ENCODE assay signal across 12 mouse cellular contexts in the genomic region with DNA sequence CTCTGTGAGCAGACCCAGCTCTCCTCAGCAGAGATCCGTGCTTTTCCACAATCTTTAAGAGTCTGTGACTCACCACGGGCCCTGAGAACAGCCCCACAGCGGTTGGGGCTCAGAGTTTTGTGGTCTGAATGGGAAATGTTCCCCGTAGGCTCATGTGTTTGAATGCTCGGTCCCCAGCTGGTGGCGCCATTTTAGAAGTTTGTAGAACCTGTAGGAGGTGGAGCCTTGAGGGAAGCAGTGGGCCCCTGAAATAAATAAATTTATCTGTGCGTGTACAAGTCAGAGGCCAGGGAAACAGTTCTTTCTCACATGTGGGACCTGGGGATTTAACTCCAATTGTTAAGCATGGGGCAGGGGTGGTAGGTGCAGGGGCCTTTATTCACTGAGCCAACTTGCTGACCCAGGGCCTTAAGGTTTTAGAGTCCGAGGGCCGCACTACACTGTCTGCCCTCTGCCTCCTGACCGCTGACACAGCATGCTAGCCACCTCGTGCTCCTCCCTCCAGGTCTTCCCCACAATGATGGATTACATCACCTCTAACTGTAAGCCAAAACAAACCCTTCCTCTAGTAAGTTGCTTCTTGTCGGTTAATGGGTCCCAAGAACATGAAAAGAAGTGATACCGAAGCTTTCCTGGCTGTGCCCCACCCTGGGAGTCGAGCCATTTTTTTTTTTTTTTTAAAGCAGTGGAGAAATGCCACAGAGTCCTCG. TPM values are rescaled to one million over a fixed set of nuclear protein-coding genes. Genes with fewer than 3 reads are reported as not detected.
DNase-seq lines count a peak whose midpoint lies in the region; ATAC-seq and TF ChIP-seq lines count a peak whose summit lies in the region.
"Had no signal": no experiment of that assay in that cellular context is flagged by ENCODE, and none has a peak within 500 bp of the region (broad histone marks: within the 10 kb centered on the region; RNA-seq: fewer than 3 reads in every experiment).

No protein-coding gene starts in this region.

- H3K27me3 ChIP-seq in hindbrain, embryonic 10.5 days (ENCODE audit: insufficient read depth, poor library complexity, severe bottlenecking): no peaks in the 10 kb centered on the region
- H3K27me3 ChIP-seq in hindbrain, embryonic 12.5 days: no peaks in the 10 kb centered on the region
- H3K27me3 ChIP-seq in lung, postnatal 0 days (replicated peaks; ENCODE audit: insufficient read depth, low read length): no peaks in the 10 kb centered on the region
- no peaks in the 10 kb centered on the region for H3K27me3 ChIP-seq in liver, postnatal 0 days (ENCODE audit: insufficient read depth, low read length)
- H3K27me3 ChIP-seq: intestine, embryonic 15.5 days had no signal

- ATAC-seq in hindbrain, embryonic 12.5 days (ENCODE audit: low FRiP score): no peak
- peak; percentile 77 for ATAC-seq in lung, postnatal 0 days
- ATAC-seq in liver, postnatal 0 days: peak; percentile 76
- ATAC-seq in inflammation-experienced regulatory T-cells, adult 6 months: no peak
- ATAC-seq: intestine, embryonic 15.5 days had no signal

- no peak for TF ChIP-seq CTCF in lung, postnatal 0 days (IDR thresholded peaks at IDR 0.05)
- TF ChIP-seq CTCF in liver, postnatal 0 days (IDR thresholded peaks at IDR 0.05; ENCODE audit: low read depth): peak; percentile 2; the same call in 1 of the 2 replicates

- no peaks in the 10 kb centered on the region for H3K9me3 ChIP-seq in hindbrain, embryonic 10.5 days
- no peaks in the 10 kb centered on the region for H3K9me3 ChIP-seq in hindbrain, embryonic 12.5 days (replicated peaks)
- H3K9me3 ChIP-seq in lung, postnatal 0 days (ENCODE audit: low read length): no peaks in the 10 kb centered on the region
- H3K9me3 ChIP-seq in liver, postnatal 0 days (ENCODE audit: low read length): no peaks in the 10 kb centered on the region
- H3K9me3 ChIP-seq: intestine, embryonic 15.5 days had no signal

- H3K36me3 ChIP-seq in hindbrain, embryonic 10.5 days: no peaks in the 10 kb centered on the region
- no peaks in the 10 kb centered on the region for H3K36me3 ChIP-seq in hindbrain, embryonic 12.5 days
- no peaks in the 10 kb centered on the region for H3K36me3 ChIP-seq in lung, postnatal 0 days (ENCODE audit: insufficient read depth, low read length)
- H3K36me3 ChIP-seq in liver, postnatal 0 days (replicated peaks; ENCODE audit: insufficient read depth, low read length): no peaks in the 10 kb centered on the region
- H3K36me3 ChIP-seq: intestine, embryonic 15.5 days had no signal

- H3K4me3 ChIP-seq in hindbrain, embryonic 10.5 days: no peak overlapping the region
- H3K4me3 ChIP-seq in hindbrain, embryonic 12.5 days: no peak overlapping the region
- no peak overlapping the region for H3K4me3 ChIP-seq in lung, postnatal 0 days (ENCODE audit: low read depth, low read length)
- H3K4me3 ChIP-seq in liver, postnatal 0 days (ENCODE audit: low read depth, low read length): no peak overlapping the region
- H3K4me3 ChIP-seq: erythroblast, embryonic 14.5 days; intestine, embryonic 15.5 days had no signal

- H3K4me2 ChIP-seq in hindbrain, embryonic 12.5 days (replicated peaks): no peak overlapping the region
- H3K4me2 ChIP-seq in lung, postnatal 0 days (replicated peaks; ENCODE audit: low read depth, low read length): no peak overlapping the region
- H3K4me2 ChIP-seq in liver, postnatal 0 days (ENCODE audit: low read depth, low read length): no peak overlapping the region
- H3K4me2 ChIP-seq: intestine, embryonic 15.5 days had no signal

- TF ChIP-seq EP300 in lung, postnatal 0 days (IDR thresholded peaks at IDR 0.05): no peak
- TF ChIP-seq EP300 in liver, postnatal 0 days (IDR thresholded peaks at IDR 0.05; ENCODE audit: low read depth): no peak

- 83% methylated on average over 15 of the region's 15 CpGs for WGBS in hindbrain, embryonic 10.5 days
- 80% methylated on average over 15 of the region's 15 CpGs for WGBS in hindbrain, embryonic 12.5 days
- WGBS in lung, postnatal 0 days: 51% methylated on average over 15 of the region's 15 CpGs
- 62% methylated on average over 15 of the region's 15 CpGs for WGBS in liver, postnatal 0 days (ENCODE audit: insufficient replicate concordance)

- no peak overlapping the region for H3K9ac ChIP-seq in hindbrain, embryonic 12.5 days
- no peak overlapping the region for H3K9ac ChIP-seq in lung, postnatal 0 days (replicated peaks; ENCODE audit: low read depth)
- no peak overlapping the region for H3K9ac ChIP-seq in liver, postnatal 0 days (replicated peaks)
- H3K9ac ChIP-seq: intestine, embryonic 15.5 days had no signal

- H3K27ac ChIP-seq in hindbrain, embryonic 10.5 days: no peak overlapping the region
- no peak overlapping the region for H3K27ac ChIP-seq in hindbrain, embryonic 12.5 days
- no peak overlapping the region for H3K27ac ChIP-seq in lung, postnatal 0 days (ENCODE audit: low read length)
- no peak overlapping the region for H3K27ac ChIP-seq in liver, postnatal 0 days (ENCODE audit: low read depth)
- H3K27ac ChIP-seq: intestine, embryonic 15.5 days had no signal

- peak; percentile 2 for DNase-seq in hindbrain, embryonic 10.5 days (ENCODE audit: low spot score)
- DNase-seq in lung, postnatal 0 days (ENCODE audit: low spot score): peak; percentile 73
- no peak for DNase-seq in lung, postnatal 14 days
- peak; percentile 48 for DNase-seq in adipocyte (ENCODE audit: low spot score)
- DNase-seq in liver, postnatal 0 days: peak; percentile 14
- DNase-seq: adrenal gland, postnatal 25 days; layer of hippocampus, postnatal 36 days; spleen, adult 18-20 months had no signal

- no peaks in the 10 kb centered on the region for H3K4me1 ChIP-seq in hindbrain, embryonic 10.5 days (replicated peaks)
- H3K4me1 ChIP-seq in hindbrain, embryonic 12.5 days: no peaks in the 10 kb centered on the region
- H3K4me1 ChIP-seq in lung, postnatal 0 days (ENCODE audit: insufficient read depth, low read depth, low read length): no peaks in the 10 kb centered on the region
- no peaks in the 10 kb centered on the region for H3K4me1 ChIP-seq in liver, postnatal 0 days (ENCODE audit: insufficient read depth)
- H3K4me1 ChIP-seq: intestine, embryonic 15.5 days had no signal

RNA-seq across cellular contexts. Expression of a gene that starts 6.7 kb away (rescaled TPM):
- polyA plus RNA-seq in hindbrain, embryonic 10.5 days (2016; fragmentation: Nextera tagmentation; extraction: Ambion mirVana): 92.2 and 117 TPM in 2 replicates
- 70.1 and 81.0 TPM in 2 replicates for polyA plus RNA-seq in hindbrain, embryonic 12.5 days (2016; fragmentation: Nextera tagmentation; extraction: Ambion mirVana)
- 303 and 306 TPM in 2 replicates for polyA plus RNA-seq in lung, postnatal 0 days (2015; fragmentation: Nextera tagmentation; extraction: Ambion mirVana)
- 101 and 116 TPM in 2 replicates for polyA plus RNA-seq in liver, postnatal 0 days (2015; fragmentation: Nextera tagmentation; extraction: Ambion mirVana)
- polyA plus RNA-seq in inflammation-experienced regulatory T-cells, adult 6 months (2017; shearing (Covaris generic)): under 1 TPM in 2 of 3 experiments, not detected in 1; 0.30 to 0.74 TPM

Comparison
In these comparisons a context has a peak if more than half of its experiments do, and no peak if none do; other contexts are left out.
1. ATAC-seq: peak in lung, postnatal 0 days (single experiment) and liver, postnatal 0 days (single experiment); none in hindbrain, embryonic 12.5 days (single experiment) and inflammation-experienced regulatory T-cells, adult 6 months (single experiment).
2. RNA of a gene that starts 6.7 kb away (polyA plus RNA-seq): 303 to 306 TPM in lung, postnatal 0 days, 101 to 116 TPM in liver, postnatal 0 days, 92.2 to 117 TPM in hindbrain, embryonic 10.5 days and 70.1 to 81.0 TPM in hindbrain, embryonic 12.5 days; 0.30 to 0.74 TPM in inflammation-experienced regulatory T-cells, adult 6 months; every median in the first group is over 10 times any median in the second.